Mouse (Mus musculus) ES-E14 (cell line): ENCODE measurements around the gene Rpl10-ps3.

Experiments
- CHD2 ChIP-seq: IDR thresholded peaks from 2 replicates; pipeline ENCODE4 v1.6.1; 2014; ENCODE audit warnings: mild to moderate bottlenecking, low read depth, low read length, inconsistent platforms
- ZNF384 ChIP-seq: IDR thresholded peaks from 2 replicates; pipeline ENCODE4 v1.6.1; 2012; ENCODE audit warnings: low read depth, low read length, inconsistent platforms

GRCm38 (mm10) chr9:50351746-50352145, 7.0 kb upstream of the Rpl10-ps3 start:
- TF ChIP-seq ZNF384: no peak
- no peak for TF ChIP-seq CHD2
